Mouse (Mus musculus) hindbrain, embryonic 11.5 days (tissue): ENCODE data around the gene Vipr2. TPM values are rescaled to one million over a fixed set of nuclear protein-coding genes. Genes with fewer than 3 reads are reported as not detected.
A peak's percentile ranks its signal among the peaks of the same experiment; 100 is the strongest.

Experiments
- ATAC-seq: fragments of 200-750 bp; cut with Nextera tagmentation; 2 replicates; pipeline ENCODE4 v1.8.0; 2017; ENCODE audit warnings: mild to moderate bottlenecking, moderate TSS enrichment, moderate library complexity; ENCODE audit not compliant: low FRiP score
- DNase-seq: peaks from one replicate; pipeline ENCODE4 v3.0.0-alpha.2; 2015; ENCODE audit warnings: low spot score
- H3K27ac ChIP-seq: fragments of 300-500 bp; sonication (generic); 2 replicates; pipeline ENCODE4 v1.5.1; 2014; ENCODE audit warnings: mild to moderate bottlenecking, low read depth, low read length
- H3K27me3 ChIP-seq: fragments of 300-500 bp; sonication (generic); 2 replicates; pipeline ENCODE4 v1.6.1; 2014; ENCODE audit warnings: mild to moderate bottlenecking, low read length, moderate library complexity, mixed read lengths; ENCODE audit not compliant: control insufficient read depth, insufficient read depth
- H3K36me3 ChIP-seq: fragments of 300-500 bp; sonication (generic); 2 replicates; pipeline ENCODE4 v1.6.1; 2014; ENCODE audit warnings: mild to moderate bottlenecking, low read length, moderate library complexity, mixed read lengths; ENCODE audit not compliant: control insufficient read depth, insufficient read depth
- H3K4me1 ChIP-seq: fragments of 300-500 bp; sonication (generic); replicated peaks from 2 replicates; pipeline ENCODE4 v1.6.1; 2014; ENCODE audit warnings: low read length, mixed read lengths; ENCODE audit not compliant: control insufficient read depth, insufficient read depth
- H3K4me2 ChIP-seq: fragments of 300-500 bp; sonication (generic); replicated peaks from 2 replicates; pipeline ENCODE4 v1.6.1; 2014; ENCODE audit warnings: mild to moderate bottlenecking, low read depth, low read length
- H3K4me3 ChIP-seq: fragments of 300-500 bp; sonication (generic); 2 replicates; pipeline ENCODE4 v1.5.1; 2014; ENCODE audit warnings: low read depth, low read length
- H3K9ac ChIP-seq: fragments of 300-500 bp; sonication (generic); 2 replicates; pipeline ENCODE4 v1.6.1; 2014; ENCODE audit warnings: low read depth, low read length
- H3K9me3 ChIP-seq: fragments of 300-500 bp; sonication (generic); 2 replicates; pipeline ENCODE4 v1.6.1; 2016; ENCODE audit warnings: low read length; ENCODE audit not compliant: control insufficient read depth
- WGBS: fragments of 180-500 bp; shearing (Covaris S2); extraction: QIAGEN DNeasy Blood & Tissue Kit; methylation state at CpG from one replicate; pipeline ENCODE4 v1.1.7; 2014; 5-methylcytosine and 5-hydroxymethylcytosine counted together
- polyA plus RNA-seq: library from polyadenylated mRNA; unstranded; fragments of >200 nt; fragmentation: Nextera tagmentation; extraction: Ambion mirVana; gene quantifications from 2 replicates; pipeline ENCODE4 v1.2.1, GENCODE M21; 2014

The Vipr2 gene
- polyA plus RNA-seq, 1 experiment from 2014 or later: 2.3 TPM

- Histone ChIP-seq H3K36me3 (no peaks in the 10 kb centered on the region), H3K27me3 (no peaks in the 10 kb centered on the region), H3K27ac (no peak overlapping the region), H3K4me3 (no peak overlapping the region), H3K4me2 (no peak overlapping the region), H3K9me3 (no peaks in the 10 kb centered on the region), H3K9ac (no peak overlapping the region), H3K4me1 (no peaks in the 10 kb centered on the region)
- WGBS: 86% methylated on average over 2 of the region's 2 CpGs
- no peak for ATAC-seq
- no peak for DNase-seq
Measured at GRCm38 (mm10) chr12:116140605-116141004, 63.1 kb downstream of the Vipr2 start.

GRCm38 (mm10) chr12:116141816-116142215 lies 64.3 kb downstream of the Vipr2 start:
- no peak for DNase-seq
- Histone ChIP-seq H3K9ac (no peak overlapping the region), H3K27ac (no peak overlapping the region), H3K4me3 (no peak overlapping the region), H3K36me3 (no peaks in the 10 kb centered on the region), H3K9me3 (no peaks in the 10 kb centered on the region), H3K4me2 (no peak overlapping the region), H3K4me1 (no peaks in the 10 kb centered on the region), H3K27me3 (no peaks in the 10 kb centered on the region)
- ATAC-seq: no peak
- WGBS: 94% methylated on average over 2 of the region's 2 CpGs

- no peak for DNase-seq
- Histone ChIP-seq H3K9me3 (no peaks in the 10 kb centered on the region), H3K36me3 (no peaks in the 10 kb centered on the region), H3K4me3 (no peak overlapping the region), H3K9ac (no peak overlapping the region), H3K27ac (no peak overlapping the region), H3K4me2 (no peak overlapping the region), H3K27me3 (no peaks in the 10 kb centered on the region), H3K4me1 (0 out of 2 replicates have a peak, but pooled peaks cover 2% of the 10 kb centered on the region)
- no peak for ATAC-seq
- WGBS: 87% methylated on average over 3 of the region's 3 CpGs
Measured at GRCm38 (mm10) chr12:116142464-116142863, 64.9 kb downstream of the Vipr2 start.

GRCm38 (mm10) chr12:116145246-116145645 lies 67.7 kb downstream of the Vipr2 start:
- WGBS: 34% methylated on average over 5 of the region's 5 CpGs
- Histone ChIP-seq H3K27ac (no peak overlapping the region), H3K4me3 (no peak overlapping the region), H3K4me2 (no peak overlapping the region), H3K9me3 (no peaks in the 10 kb centered on the region), H3K9ac (no peak overlapping the region), H3K36me3 (no peaks in the 10 kb centered on the region), H3K27me3 (no peaks in the 10 kb centered on the region), H3K4me1 (0 out of 2 replicates have a peak, but pooled peaks cover 5% of the 10 kb centered on the region)
- DNase-seq (no peak), ATAC-seq (no peak)

GRCm38 (mm10) chr12:116145686-116146085 lies 68.2 kb downstream of the Vipr2 start:
- Histone ChIP-seq H3K27ac (no peak overlapping the region), H3K9ac (no peak overlapping the region), H3K4me3 (no peak overlapping the region), H3K4me1 (0 out of 2 replicates have a peak, but pooled peaks cover 5% of the 10 kb centered on the region), H3K9me3 (no peaks in the 10 kb centered on the region), H3K4me2 (no peak overlapping the region), H3K27me3 (no peaks in the 10 kb centered on the region), H3K36me3 (no peaks in the 10 kb centered on the region)
- DNase-seq: no peak
- WGBS: 100% methylated on average over 1 of the region's 1 CpGs
- ATAC-seq: peak; percentile 2; the same call in 1 of the 2 replicates

- 41% methylated on average over 8 of the region's 8 CpGs for WGBS
- DNase-seq (peak; percentile 58), ATAC-seq (peak; percentile 81)
- H3K27ac ChIP-seq: no peak overlapping the region
- H3K36me3 ChIP-seq: no peaks in the 10 kb centered on the region
- no peaks in the 10 kb centered on the region for H3K27me3 ChIP-seq
- 0 out of 2 replicates have a peak, but pooled peaks cover 5% of the 10 kb centered on the region for H3K4me1 ChIP-seq
- H3K4me2 ChIP-seq: no peak overlapping the region
- no peak overlapping the region for H3K4me3 ChIP-seq
- no peaks in the 10 kb centered on the region for H3K9me3 ChIP-seq
- no peak overlapping the region for H3K9ac ChIP-seq
Measured at GRCm38 (mm10) chr12:116146996-116147634, 69.6 kb downstream of the Vipr2 start.

GRCm38 (mm10) chr12:116152866-116153428 lies 75.4 kb downstream of the Vipr2 start:
- no peak overlapping the region for H3K27ac ChIP-seq
- whole genome bisulfite sequencing: 94% methylated on average over 9 of the region's 9 CpGs
- ATAC-seq: no peak

GRCm38 (mm10) chr12:116156792-116157532 lies 79.4 kb downstream of the Vipr2 start:
- DNase-seq (no peak), ATAC-seq (no peak)
- no peaks in the 10 kb centered on the region for H3K9me3 ChIP-seq
- no peaks in the 10 kb centered on the region for H3K4me1 ChIP-seq
- H3K4me2 ChIP-seq: no peak overlapping the region
- no peaks in the 10 kb centered on the region for H3K27me3 ChIP-seq
- 87% methylated on average over 7 of the region's 7 CpGs for WGBS
- no peak overlapping the region for H3K27ac ChIP-seq
- no peak overlapping the region for H3K4me3 ChIP-seq
- no peaks in the 10 kb centered on the region for H3K36me3 ChIP-seq
- no peak overlapping the region for H3K9ac ChIP-seq

More at GRCm38 (mm10) chr12:116152866-116153428, 75.4 kb downstream of the Vipr2 start:
- no peaks in the 10 kb centered on the region for H3K4me1 ChIP-seq
- no peak overlapping the region for H3K9ac ChIP-seq
- H3K36me3 ChIP-seq: no peaks in the 10 kb centered on the region
- no peak overlapping the region for H3K4me3 ChIP-seq
- no peaks in the 10 kb centered on the region for H3K9me3 ChIP-seq
- no peak for DNase-seq
- no peaks in the 10 kb centered on the region for H3K27me3 ChIP-seq
- H3K4me2 ChIP-seq: no peak overlapping the region
